Mouse (Mus musculus) left cerebral cortex, postnatal 14 days (tissue): Measurements from ENCODE around the gene Tns1. TPM values are rescaled to one million over a fixed set of nuclear protein-coding genes. Genes with fewer than 3 reads are reported as not detected.

Experiments
- DNase-seq, 2 experiments: peaks; one replicate each; pipeline ENCODE4 v3.0.0; 2021 to 2022; ENCODE audit warnings: low spot score in 2 of 2, mixed read lengths in 1 of 2
- intact Hi-C: fragments of 180-260 bp; cut with DNase I; formaldehyde crosslinking; loops from one replicate; pipeline ENCODE4 v1.15.1; 2025
- total RNA-seq, 2 experiments: library from RNA; stranded (reverse); gene quantifications; 2 replicates each; pipeline ENCODE4 v1.2.3; 2021

Tns1 gene
- total RNA-seq, 2 experiments from 2014 or later = 30.2 to 39.1 TPM

DNA sequence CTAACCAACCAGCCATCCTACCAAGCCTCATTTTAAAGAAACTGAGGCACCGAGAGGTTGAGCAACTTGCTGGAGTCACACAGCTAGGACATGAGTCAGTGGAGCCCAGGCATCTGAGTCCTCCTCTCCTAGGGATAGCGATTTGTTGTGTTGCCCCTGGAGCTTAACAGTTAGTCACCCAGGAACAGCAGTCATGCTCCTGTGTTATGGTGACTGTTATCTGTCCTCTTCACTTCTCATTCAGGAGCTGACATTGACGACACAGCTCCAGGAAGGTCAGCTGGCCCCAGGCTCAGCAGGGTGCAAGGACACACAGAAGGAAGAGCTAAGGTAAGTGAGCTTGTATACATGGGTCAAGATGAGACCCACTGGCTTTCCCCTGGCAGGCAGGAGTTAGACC, 28.5 kb downstream of the Tns1 start:
- intact Hi-C loops = no loop called here
- no peak for DNase-seq

DNA sequence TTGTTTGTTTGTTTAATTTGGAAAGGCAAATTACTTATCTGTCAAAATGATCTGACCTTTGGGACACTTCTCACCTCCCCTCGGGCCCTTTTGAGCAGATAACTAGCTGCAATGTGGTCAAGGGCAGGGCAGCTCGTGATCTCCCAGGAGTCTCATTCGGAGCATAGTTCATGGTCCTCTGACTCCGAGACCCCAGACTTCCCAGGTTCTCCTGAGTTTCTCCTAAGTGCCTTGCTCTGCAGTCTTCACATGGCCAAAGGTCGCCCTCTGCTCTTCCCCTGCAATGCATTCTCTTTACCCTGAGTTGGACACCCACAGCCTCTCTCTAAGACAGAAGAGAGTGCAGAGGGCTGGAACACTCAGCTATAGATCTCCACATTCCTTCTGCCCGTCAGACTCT, 29.0 kb downstream of the Tns1 start:
- intact Hi-C loops = no loop called here

GRCm38 (mm10) chr1:74094497-74095270, 29.6 kb downstream of the Tns1 start:
- DNase-seq = peak; percentile 24 to 48
- intact Hi-C loops = no loop called here

More for the DNA sequence above, 29.0 kb downstream of the Tns1 start:
- DNase-seq = no peak

DNA sequence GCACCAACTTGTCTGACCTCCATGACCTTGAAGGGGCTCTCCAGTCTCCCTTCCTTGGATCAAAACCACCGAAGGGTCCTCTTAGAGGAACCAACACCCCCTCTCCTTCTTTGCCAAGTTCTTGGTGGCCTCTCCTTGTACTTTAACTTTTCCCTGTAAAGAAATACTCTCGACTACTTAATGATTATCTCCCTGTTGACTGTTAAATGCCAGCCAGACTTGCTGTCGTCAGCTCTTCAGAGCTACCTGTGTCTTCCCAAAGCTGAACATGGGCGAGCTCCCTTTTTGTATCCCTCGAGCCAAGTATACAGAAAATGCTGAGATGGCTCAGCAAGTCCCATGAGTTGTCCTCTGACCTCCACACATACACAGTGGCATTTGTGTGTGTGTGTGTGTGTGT, 30.8 kb downstream of the Tns1 start:
- intact Hi-C loops = no loop called here
- no peak for DNase-seq

GRCm38 (mm10) chr1:74092242-74092641, 32.0 kb downstream of the Tns1 start:
- intact Hi-C loops = no loop called here
- DNase-seq = no peak

DNA sequence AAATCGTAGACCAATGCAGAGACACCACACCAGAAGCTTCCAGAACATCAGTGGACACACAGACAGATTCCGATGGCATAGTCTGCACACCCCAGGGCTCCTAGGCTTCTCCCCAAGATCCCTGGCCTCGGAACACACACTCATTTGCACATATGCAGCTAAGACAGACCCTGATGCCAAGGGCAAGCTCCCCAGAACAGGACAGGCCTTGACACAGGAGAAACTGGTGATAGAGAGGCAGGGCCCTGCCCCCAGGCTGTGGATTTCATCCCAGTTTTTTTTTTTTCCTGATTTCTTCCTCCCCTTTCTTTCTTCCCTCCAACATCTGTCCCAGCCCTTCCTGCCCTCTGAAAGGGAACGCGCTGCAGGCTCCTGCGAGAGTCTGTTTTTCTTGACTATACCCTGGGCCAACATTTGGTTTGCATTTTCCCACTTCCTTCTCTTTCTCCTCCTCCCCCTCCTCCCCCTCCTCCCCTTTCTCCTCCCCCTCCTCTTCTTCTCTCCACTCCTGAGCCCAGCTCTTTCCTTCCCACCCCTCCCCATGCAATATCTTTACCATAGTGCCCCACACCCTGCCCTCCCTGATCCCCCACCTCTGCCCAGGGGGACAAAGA, 32.5 kb downstream of the Tns1 start:
- intact Hi-C loops = no loop called here
- DNase-seq = no peak

GRCm38 (mm10) chr1:74091138-74091537, 33.1 kb downstream of the Tns1 start:
- no peak for DNase-seq
- intact Hi-C loops = no loop called here

- intact Hi-C loops = no loop called here
- no peak for DNase-seq
Observed at GRCm38 (mm10) chr1:74090329-74090728, 33.9 kb downstream of the Tns1 start.

- intact Hi-C loops = no loop called here
Observed at GRCm38 (mm10) chr1:74088569-74088968, 35.7 kb downstream of the Tns1 start.

GRCm38 (mm10) chr1:74085566-74085965, 38.7 kb downstream of the Tns1 start:
- no peak for DNase-seq
- intact Hi-C loops = no loop called here

More at GRCm38 (mm10) chr1:74088569-74088968, 35.7 kb downstream of the Tns1 start:
- DNase-seq = no peak

DNA sequence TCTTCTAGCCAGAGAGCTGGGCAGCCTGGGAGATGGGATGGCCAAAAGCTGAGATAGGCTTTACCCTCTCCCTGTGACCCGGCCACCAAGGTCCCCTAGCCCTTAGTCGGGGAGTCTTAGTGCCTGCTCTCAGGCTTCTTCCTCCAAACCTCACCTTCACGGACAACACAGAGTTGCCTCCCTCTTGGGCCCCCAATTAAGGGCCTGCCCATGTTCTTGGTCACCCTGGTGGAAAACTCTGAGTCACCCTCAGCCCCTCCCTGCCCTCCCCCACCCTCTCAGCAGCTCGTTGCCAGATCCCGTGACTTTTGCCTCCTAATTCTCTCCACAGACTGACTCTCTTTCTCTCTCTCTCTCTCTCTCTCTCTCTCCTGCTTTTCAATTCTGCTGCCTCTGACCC, 39.5 kb downstream of the Tns1 start:
- DNase-seq = no peak
- intact Hi-C loops = loop anchor here (5.0 kb wide), 1 partner anchor 38 kb away; the partner anchor contains the start of gene Tns1

DNA sequence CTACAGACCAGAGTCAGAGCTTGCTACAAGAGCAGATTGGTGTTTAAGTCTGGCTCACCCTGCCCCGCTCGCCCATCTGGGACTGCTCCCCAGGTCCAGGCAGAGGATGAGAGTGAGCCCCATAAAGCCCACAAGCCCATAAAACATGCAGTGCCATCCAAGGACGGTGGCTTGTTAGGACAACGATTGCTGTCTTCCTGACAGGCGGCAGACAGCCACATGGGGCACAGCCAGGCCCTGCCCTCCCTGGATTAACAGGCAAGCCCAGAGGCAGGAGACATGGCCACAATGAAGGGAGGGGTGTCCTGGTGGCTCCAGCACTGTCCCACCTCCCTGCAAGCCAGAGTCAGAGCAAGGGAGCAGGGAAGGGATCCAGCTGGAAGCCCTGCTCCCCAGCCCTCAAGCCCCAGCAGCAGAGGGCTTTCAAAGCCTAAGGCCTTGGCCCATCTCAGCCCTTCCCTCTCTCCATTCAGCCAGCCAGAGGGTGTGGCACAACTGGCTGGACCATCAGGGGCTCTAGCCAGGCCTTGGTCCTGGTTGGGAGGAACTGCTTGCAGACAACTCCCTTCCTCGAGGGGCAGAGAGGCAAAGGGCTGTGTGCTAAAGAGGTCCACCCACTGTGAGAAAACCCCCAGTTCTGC, 40.1 kb downstream of the Tns1 start:
- intact Hi-C loops = loop anchor here (5.0 kb wide), 1 partner anchor 38 kb away; the partner anchor contains the start of gene Tns1
- no peak for DNase-seq

GRCm38 (mm10) chr1:74082841-74083463, 41.3 kb downstream of the Tns1 start:
- peak; percentile 25 to 31 for DNase-seq
- intact Hi-C loops = loop anchor here (5.0 kb wide), 1 partner anchor 39 kb away; the partner anchor contains the start of gene Tns1

DNA sequence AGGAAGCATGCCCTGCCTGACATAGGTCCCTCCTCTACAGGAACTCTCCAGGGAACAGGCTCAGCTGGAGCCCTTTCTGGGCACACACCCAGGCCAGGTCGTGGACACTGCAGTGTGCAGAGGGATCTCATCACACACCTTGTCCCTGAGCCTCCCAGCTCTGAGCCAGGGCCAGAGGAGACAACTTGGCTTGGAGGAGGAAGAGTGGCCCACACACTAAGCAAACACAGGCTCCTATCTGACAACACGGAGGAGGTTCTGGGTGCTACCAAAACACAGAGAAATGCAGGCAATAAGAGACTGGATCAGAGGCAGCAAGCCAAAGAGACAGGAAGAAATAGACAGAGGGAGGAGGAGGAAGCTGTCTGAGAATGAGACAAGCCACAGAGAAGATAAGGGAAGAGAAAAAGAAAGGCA, 42.7 kb downstream of the Tns1 start:
- peak in 1 of 2 experiments; percentile 48 for DNase-seq
- intact Hi-C loops = loop anchor here (5.0 kb wide), 1 partner anchor 41 kb away; the partner anchor contains the start of gene Tns1

DNA sequence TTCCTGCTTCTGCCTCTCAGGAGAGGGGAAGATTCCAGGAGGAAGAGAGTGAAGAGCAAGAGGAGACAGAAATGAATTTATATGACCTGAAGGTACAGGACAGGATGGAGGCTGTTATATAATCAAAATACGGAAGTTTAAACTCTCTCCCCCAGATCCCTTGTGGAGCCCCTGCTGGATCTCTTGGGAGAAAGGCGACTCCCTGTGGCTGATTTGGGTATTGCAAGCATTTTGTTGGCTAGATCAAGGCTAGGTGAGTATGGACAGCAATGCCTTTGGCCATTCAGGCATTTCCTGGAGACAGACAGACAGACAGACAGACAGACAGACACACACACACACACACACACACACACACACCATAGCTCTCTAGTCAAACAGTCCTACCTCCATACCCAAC, 46.9 kb downstream of the Tns1 start:
- DNase-seq = peak; percentile 72 to 83
- intact Hi-C loops = loop anchor here (2.0 to 5.0 kb wide), 2 partner anchors 80 to 177 kb away; no protein-coding TSS in a partner anchor

GRCm38 (mm10) chr1:74076230-74076629, 48.0 kb downstream of the Tns1 start:
- intact Hi-C loops = loop anchor here (2.0 to 5.0 kb wide), 2 partner anchors 79 to 175 kb away; no protein-coding TSS in a partner anchor
- DNase-seq = no peak

GRCm38 (mm10) chr1:74074693-74075485, 49.4 kb downstream of the Tns1 start:
- no peak for DNase-seq
- intact Hi-C loops = loop anchor here (5.0 kb wide), 1 partner anchor 78 kb away; no protein-coding TSS in a partner anchor

- intact Hi-C loops = no loop called here
- DNase-seq = no peak
Observed at GRCm38 (mm10) chr1:74073791-74074190, 50.5 kb downstream of the Tns1 start.

- intact Hi-C loops = no loop called here
- no peak for DNase-seq
Observed at GRCm38 (mm10) chr1:74070745-74071144, 53.5 kb downstream of the Tns1 start.
